Mouse (Mus musculus) MEL-GATA-1-ER (cell line): ENCODE results near the gene 1700012B07Rik.

Experiments
- DNase-seq: peaks from one replicate; pipeline ENCODE4 v3.0.0-alpha.2; 2012; ENCODE audit warnings: low read depth; ENCODE audit errors: extremely low read depth

1700012B07Rik gene

GRCm38 (mm10) chr11:109754105-109754602 lies 73.7 kb downstream of the 1700012B07Rik start:
- DNase-seq = no peak

- no peak for DNase-seq
Observed at GRCm38 (mm10) chr11:109751636-109752603, 75.9 kb downstream of the 1700012B07Rik start.

DNA sequence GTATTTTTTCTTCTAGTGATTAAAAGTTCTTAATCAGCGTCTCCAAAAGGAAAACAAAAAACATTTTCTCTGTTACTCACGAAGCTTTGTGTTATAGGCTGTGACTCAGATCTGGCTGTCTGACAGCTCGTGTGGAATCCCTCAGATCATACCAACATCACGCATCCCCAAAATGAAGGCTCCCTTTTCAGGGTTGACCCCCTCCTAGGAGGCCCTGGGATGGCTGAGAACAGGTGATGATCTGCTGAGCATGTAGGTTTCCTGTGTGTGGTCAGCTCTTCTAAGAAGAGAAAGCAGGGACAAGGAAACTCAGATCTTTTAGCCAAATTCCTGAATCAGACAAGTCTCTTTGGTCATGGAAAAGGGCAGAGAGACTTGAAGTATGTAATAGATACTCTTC lies 82.6 kb downstream of the 1700012B07Rik start:
- no peak for DNase-seq

DNA sequence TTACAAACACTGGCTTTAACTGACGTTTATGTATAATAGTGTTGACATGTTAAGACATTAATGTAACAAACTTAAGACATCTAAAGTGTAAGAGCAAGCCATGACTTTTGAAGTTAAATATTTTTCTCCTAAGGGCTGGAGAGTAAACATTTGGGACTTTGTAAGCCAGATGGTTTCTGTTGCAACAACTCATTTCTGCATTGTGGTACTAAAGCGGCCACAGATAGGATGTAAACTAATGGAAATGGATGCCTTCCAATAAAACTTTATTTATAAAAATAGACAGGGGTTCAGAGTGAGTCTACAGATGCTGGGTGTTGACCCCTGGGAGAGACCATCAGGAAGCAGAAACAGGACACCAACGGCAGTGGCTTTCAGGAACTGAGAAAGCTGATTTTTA lies 89.9 kb downstream of the 1700012B07Rik start:
- DNase-seq = no peak
